Mouse (Mus musculus) kidney, adult 9 months (tissue): ENCODE measurements at regions not wholly inside any gene's neighbourhood (a gene's known extent, or its start where the extent isn't known, plus 50 kb on each side); places are given as distances from the start of the nearest gene placed in this dataset.
"Not testable (repeated sequence)": the region's sequence is repeated elsewhere in the genome, so short reads cannot be mapped to it uniquely, and the experiment has no call there.

Experiments
- DNase-seq: peaks from one replicate; pipeline ENCODE4 v3.0.0; 2022

GRCm38 (mm10) chr1:83831900-83832535 lies 424.0 kb upstream of the Sphkap start:
- DNase-seq: peak; percentile 2

- DNase-seq: no peak
These were observed 422.1 kb upstream of the Sphkap start for GRCm38 (mm10) chr1:83830025-83830645.

GRCm38 (mm10) chr1:83811162-83811561 lies 403.2 kb upstream of the Sphkap start:
- not testable (repeated sequence) for DNase-seq

GRCm38 (mm10) chr1:83808432-83808831 lies 400.4 kb upstream of the Sphkap start:
- DNase-seq: no peak

DNA sequence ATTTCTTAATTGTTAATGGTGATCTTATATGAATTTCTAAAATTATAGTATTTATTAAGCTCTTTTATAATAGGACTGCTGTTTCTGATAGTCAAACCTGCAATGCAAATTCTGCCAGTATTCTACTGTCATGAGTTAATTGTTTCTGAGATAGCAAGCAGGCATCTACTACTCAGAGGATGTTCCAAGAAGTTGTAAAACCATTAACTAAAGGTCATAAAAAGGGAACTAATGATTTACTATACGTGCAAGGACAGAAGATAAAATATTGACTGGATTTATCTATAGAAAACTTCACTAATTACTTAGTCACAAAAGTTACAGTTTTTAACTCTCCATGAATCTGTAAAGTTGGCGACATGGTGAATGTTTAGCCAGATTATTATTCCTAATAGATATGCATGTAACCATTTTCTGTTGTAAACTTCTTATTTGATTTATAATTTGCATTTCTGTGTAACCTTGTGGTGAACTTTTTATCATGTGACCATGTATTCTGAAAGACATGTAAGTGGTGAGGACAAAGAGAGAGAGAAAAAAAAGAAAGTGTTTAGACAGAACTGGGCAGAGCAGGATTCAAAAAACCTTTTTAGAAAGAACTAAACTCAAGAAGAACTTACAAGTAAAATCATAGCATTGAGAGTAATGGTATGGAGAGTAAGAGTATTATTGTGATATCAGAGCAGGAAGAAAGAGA lies 395.5 kb upstream of the Sphkap start:
- no peak for DNase-seq

DNA sequence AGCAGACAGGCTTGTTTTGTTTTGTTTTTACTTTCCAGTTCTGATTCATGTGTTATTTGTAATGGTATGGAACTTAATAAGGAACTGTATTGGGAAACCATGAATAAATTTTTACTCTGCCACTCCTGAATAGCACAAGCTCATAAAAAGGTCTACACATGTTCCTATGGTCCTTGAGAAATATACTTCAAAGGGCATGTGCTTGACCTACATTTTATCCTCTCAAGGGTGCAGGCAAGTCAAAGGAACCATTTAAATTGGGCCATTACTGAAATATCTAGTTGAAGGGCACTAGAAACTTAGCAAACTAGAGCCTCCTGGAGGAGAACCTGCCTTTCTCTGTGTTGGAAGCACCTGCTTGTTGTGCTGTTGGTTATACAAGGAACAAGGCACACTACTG lies 393.8 kb upstream of the Sphkap start:
- no peak for DNase-seq

DNA sequence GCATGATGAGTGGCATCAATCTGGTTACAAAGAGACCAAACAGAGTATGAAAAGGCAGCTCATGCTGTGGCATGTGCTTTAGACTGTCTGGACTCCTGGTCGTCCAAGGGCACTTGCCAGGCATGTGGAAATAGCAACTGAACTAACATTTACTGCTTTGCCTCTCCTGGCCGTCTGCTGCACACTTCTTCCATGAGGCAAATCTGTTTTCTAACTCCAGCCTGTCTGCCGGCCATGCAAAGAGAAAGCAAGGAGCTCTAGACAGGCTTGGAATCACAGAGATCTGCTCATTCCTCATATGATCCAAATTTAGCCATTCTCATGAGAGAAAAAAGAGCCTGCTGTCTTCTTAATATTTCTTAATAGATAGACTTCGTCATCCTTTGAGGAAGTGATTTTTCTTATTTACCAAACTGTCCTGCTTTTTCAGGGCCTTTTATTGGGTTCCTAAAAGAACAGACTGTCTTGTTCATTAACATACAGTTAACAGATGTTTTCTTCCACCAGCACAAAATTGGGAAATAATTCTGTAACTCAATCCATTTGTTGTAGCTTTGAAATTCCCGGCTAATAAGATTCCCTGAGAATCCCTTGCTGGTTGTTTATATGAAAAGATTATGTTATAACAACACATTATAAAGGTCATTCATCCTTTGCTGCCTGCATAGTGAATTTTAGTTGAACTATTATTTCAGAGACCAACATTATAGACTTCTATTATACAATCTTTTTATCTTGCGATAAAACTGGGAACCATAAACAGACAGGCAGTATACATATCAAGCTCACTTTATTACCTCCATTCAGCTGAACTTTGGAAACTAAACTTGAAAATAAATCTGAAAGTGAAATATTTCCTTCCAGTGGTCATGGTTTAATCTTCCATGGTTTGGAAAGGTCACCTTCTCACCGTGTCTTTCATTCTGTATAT lies 389.2 kb upstream of the Sphkap start:
- no peak for DNase-seq

DNA sequence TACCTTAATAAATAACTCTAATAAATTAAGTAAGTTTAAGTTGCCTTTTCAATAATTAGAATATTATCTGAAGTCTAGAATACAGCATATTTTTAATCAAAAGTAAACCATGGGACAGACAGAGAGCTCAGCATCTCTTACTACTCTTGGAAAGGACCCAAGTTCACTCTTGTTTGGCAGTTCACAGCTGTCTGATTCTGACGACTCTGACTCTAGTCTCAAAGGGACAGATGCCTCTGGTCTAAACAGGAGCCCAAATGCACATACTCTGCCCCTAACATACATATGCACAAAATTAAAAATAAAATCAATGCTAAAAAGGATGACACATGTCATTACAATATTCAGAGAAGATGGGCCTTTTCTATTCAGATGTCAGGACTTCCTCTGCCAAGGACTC lies 369.2 kb upstream of the Sphkap start:
- DNase-seq: no peak

DNA sequence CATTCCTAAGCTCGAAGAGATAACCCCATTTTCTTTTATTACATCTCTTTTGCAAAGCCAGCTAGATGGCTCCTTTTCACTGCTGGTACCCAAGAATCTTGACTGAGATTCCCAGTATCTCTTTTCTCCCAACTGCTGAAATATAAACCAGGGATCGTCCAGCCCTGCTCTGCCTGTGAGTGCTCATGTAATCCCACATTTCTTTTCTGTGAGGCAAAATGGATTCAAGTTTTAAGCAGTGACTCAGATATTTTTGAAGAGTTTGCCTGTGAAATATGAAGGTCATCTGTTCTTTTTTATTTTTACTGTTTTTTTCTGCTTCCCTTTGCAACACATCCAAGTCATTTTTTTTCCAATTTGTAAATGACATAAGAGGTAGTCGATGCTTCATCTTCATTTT lies 363.2 kb upstream of the Sphkap start:
- no peak for DNase-seq

DNA sequence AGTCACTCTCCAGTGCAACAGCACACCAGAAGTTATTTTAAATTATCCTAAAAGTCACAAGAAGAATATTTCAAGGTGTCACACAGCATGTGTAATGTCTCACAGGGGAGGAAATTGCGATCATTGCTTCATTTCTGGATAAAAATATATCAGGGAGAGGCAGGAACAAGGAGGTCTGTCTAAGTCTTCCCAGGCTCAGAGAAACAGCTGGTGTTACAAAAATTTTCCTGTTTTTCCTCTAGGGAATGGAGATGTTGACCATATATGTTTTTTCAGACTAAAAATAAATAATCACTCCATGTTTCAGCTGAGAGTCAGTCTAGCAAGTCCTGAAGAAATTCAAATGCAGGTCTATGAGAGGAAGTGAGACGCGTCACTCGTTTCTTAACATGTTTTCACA lies 353.5 kb upstream of the Sphkap start:
- DNase-seq: no peak

DNA sequence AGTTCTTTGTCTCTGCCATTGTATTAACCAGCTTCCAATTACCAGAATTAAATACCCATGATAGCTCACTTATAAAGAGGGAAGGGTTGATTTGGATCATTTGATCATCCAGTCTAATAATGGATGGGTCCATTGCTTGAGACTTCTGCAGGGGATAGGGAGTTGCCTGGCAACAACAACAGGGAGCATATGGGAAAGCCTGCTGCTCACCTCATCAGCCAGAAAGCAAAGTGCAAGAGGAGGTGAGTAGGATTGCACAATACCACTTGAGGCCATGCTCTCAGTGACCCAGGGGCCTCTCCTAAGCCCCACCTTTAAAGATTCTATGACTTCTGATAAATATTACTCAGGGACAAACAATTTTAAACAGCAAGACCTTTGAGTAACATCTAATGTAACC lies 348.9 kb upstream of the Sphkap start:
- no peak for DNase-seq

- no peak for DNase-seq
These were observed 347.3 kb upstream of the Sphkap start for GRCm38 (mm10) chr1:83755336-83755735.

- no peak for DNase-seq
These were observed 345.0 kb upstream of the Sphkap start for GRCm38 (mm10) chr1:83752976-83753375.

- DNase-seq: no peak
These were observed 341.0 kb upstream of the Sphkap start for GRCm38 (mm10) chr1:83748974-83749373.

- DNase-seq: no peak
These were observed 340.1 kb upstream of the Sphkap start for GRCm38 (mm10) chr1:83748061-83748460.

DNA sequence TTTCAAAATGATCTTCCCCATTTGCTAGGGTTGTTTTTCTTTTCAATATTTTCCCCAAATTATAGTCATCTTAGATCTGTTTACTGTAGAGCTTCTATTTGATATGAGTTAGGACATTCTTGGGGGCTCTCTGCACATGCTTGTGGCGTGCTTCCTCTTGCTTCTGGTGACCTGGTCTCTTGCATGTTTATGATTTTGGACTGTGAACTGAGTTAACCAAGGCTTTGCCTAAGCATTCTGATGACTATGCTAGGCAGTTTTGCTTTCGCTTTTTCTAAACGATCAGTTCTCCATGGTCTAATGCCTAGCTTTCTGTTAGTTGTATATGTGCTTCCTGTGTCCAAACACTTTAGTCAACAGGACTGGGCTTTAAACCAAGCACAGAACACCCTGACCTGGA lies 339.4 kb upstream of the Sphkap start:
- DNase-seq: peak; percentile 6

DNA sequence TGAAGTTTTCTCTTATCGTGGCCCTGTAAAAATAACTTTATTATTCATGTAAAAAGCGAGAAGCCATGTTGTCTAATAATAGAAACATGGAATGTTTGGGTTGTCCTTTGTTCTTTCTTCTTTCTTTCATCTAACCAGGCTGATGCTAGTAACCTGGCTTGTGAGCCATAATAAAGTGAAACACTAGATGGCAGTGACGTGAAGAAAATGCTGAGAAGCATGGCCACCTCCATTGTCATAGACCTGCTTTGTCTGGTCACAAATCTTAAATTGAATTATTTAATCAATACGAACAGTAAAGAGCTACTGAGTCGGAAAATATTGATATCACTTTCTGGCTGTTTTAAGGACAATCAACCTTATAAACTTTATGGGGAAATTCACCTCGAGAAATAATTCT lies 338.0 kb upstream of the Sphkap start:
- DNase-seq: peak; percentile 54

- peak; percentile 7 for DNase-seq
These were observed 328.6 kb upstream of the Sphkap start for GRCm38 (mm10) chr1:83736428-83737117.

DNA sequence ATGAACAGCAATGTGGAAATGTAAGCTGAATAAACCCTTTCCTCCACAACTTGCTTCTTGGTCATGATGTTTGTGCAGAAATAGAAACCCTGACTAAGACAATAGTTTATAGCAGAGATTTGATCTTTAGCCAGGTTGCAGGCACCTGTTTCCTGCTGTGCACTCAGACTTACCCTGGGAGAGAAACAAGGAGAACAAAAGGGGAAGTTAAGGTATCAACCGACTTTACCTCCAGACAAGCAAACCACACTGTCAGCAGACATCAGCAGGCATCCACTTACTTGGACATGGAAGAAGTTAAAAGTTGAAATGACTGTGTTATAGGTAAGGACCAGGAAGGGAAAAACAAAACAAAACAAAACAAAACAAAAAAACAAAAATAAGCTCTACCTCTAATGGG lies 323.7 kb upstream of the Sphkap start:
- no peak for DNase-seq

DNA sequence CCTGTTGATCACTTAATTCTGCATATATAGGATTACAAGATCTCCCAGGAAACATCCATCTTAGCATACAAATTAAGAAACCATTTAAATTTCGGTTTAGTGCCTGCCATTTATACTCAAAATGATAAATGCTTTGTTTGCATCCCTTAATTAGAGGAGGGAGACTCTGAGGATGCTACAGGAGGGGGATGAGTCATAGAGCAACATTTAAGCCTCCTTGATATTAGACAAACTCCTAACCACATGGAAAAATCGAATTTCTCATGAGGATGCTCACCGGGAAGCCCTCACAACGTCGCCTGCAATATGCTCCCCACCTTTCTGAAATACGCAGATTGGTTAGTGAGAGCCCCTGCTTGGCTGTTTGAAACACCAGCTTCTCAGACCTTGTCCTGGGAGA lies 320.8 kb upstream of the Sphkap start:
- no peak for DNase-seq

DNA sequence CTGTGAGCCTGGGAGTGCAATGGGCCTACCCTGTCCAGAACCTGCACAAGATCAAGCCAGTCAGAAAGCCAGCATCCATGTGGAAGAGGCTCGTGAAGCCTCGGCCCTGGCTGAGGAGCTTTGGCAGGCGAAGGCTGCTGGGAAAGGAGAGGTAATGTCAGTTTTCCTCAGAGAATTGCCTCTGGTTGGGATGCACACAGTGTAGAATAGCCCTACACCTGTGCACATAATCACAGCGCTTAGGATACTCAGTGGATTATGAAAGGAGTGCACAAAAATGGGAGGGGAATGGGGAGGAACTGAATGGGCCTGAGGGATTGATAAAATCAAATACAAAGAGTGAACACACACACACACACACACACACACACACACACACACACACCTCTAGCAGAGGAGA lies 319.9 kb upstream of the Sphkap start:
- no peak for DNase-seq

DNA sequence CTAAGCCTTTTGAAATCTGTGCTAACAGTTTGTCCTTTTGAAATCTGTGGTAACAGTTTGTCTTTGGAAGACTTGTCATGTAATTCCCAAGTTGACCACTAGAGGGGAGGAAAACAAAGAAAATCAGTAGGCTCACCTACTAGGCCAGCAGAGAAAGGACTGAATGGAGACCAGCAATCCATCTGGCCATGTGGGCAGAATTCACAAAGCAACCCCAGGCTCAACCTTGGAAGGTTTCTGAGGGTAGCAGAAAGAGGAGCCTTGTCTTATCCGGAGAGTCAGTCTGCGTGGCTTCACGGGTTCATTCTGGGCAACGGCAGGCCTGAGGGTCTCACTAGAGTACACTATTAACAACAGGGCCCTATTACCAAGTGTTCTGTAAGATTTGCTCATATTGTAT lies 319.2 kb upstream of the Sphkap start:
- DNase-seq: peak; percentile 37

GRCm38 (mm10) chr1:83723096-83723495 lies 315.1 kb upstream of the Sphkap start:
- no peak for DNase-seq
